Mouse (Mus musculus) CH12.LX (cell line): ENCODE results near the gene Mospd3. TPM values are rescaled to one million over a fixed set of nuclear protein-coding genes. Genes with fewer than 3 reads are reported as not detected.

Experiments used
- DNase-seq: peaks from one replicate; pipeline ENCODE4 v3.0.0-alpha.2; 2013; ENCODE audit errors: extremely low read depth
- H3K27ac ChIP-seq: 2 replicates; pipeline ENCODE4 v1.5.1; 2012; ENCODE audit warnings: low read depth, mild to moderate bottlenecking, control low read depth, moderate library complexity; ENCODE audit not compliant: insufficient read depth
- H3K27me3 ChIP-seq: replicated peaks from 2 replicates; pipeline ENCODE3; 2012; ENCODE audit warnings: inconsistent platforms
- H3K36me3 ChIP-seq, 2 experiments: replicated peaks in 1 of 2; 2 replicates each; pipeline versions ENCODE3 to v1.6.1; 2012; ENCODE audit warnings: inconsistent platforms in 1 of 2, low read length in 1 of 2, mild to moderate bottlenecking in 1 of 2, mixed read lengths in 1 of 2, moderate library complexity in 1 of 2; ENCODE audit not compliant: control insufficient read depth in 1 of 2, insufficient read depth in 1 of 2
- H3K4me1 ChIP-seq, 2 experiments: 2 replicates each; pipeline ENCODE4 v1.6.1; 2012; ENCODE audit warnings: inconsistent platforms in 1 of 2, moderate library complexity in 1 of 2; ENCODE audit not compliant: insufficient read depth in 2 of 2, control insufficient read depth in 1 of 2
- H3K4me2 ChIP-seq: 2 replicates; pipeline ENCODE4 v1.6.1; 2012; ENCODE audit warnings: low read depth, mild to moderate bottlenecking, control low read depth; ENCODE audit not compliant: poor library complexity, insufficient read depth, severe bottlenecking
- H3K4me3 ChIP-seq, 3 experiments: fragments of 150-350 bp in 1 of 3; sonication (generic) in 1 of 3; replicated peaks in 1 of 3; 2 replicates each; pipeline versions ENCODE3 to v1.5.1; 2011 to 2012; ENCODE audit warnings: low read depth in 2 of 3, low read length in 2 of 3, mild to moderate bottlenecking in 2 of 3, moderate library complexity in 2 of 3, control low read depth in 1 of 3, improper control_type of control experiment in 1 of 3, inconsistent platforms in 1 of 3, mixed read lengths in 1 of 3; ENCODE audit not compliant: poor library complexity in 1 of 3
- H3K79me2 ChIP-seq: replicated peaks from 2 replicates; pipeline ENCODE4 v1.6.1; 2012; ENCODE audit warnings: mild to moderate bottlenecking, moderate library complexity; ENCODE audit not compliant: control insufficient read depth, poor library complexity, insufficient read depth, severe bottlenecking; ENCODE audit errors: extremely low read depth
- H3K9ac ChIP-seq: 2 replicates; pipeline ENCODE4 v1.6.1; 2012; ENCODE audit warnings: low read depth, mild to moderate bottlenecking, control low read depth, moderate library complexity; ENCODE audit not compliant: insufficient read depth
- H3K9me3 ChIP-seq: replicated peaks from 2 replicates; pipeline ENCODE3; 2012; ENCODE audit warnings: low read length, inconsistent platforms, mixed read lengths
- BHLHE40 ChIP-seq: IDR thresholded peaks from 2 replicates; pipeline ENCODE4 v1.6.1; 2011; ENCODE audit warnings: mild to moderate bottlenecking, low read depth, low read length, improper control_type of control experiment
- CHD1 ChIP-seq: IDR thresholded peaks from 2 replicates; pipeline ENCODE4 v1.6.1; 2012; ENCODE audit warnings: low read depth, low read length, improper control_type of control experiment, inconsistent platforms
- CHD2 ChIP-seq: IDR thresholded peaks from 2 replicates; pipeline ENCODE4 v1.6.1; 2011; ENCODE audit warnings: low read length, improper control_type of control experiment
- CTCF ChIP-seq, 2 experiments: IDR thresholded peaks in 1 of 2; conservative IDR thresholded peaks in 1 of 2; 2 replicates each; pipeline ENCODE4 v1.5.1; 2011 to 2012; ENCODE audit warnings: low read depth in 2 of 2, low read length in 2 of 2, improper control_type of control experiment in 1 of 2, inconsistent platforms in 1 of 2, mild to moderate bottlenecking in 1 of 2, moderate library complexity in 1 of 2
- E2F4 ChIP-seq: IDR thresholded peaks from 2 replicates; pipeline ENCODE4 v1.6.1; 2011; ENCODE audit warnings: low read depth, low read length, improper control_type of control experiment; ENCODE audit not compliant: insufficient replicate concordance
- ELF1 ChIP-seq: IDR thresholded peaks from 2 replicates; pipeline ENCODE4 v1.6.1; 2014; ENCODE audit warnings: low read depth, mild to moderate bottlenecking, inconsistent platforms, low read length, improper control_type of control experiment
- EP300 ChIP-seq: IDR thresholded peaks from 2 replicates; pipeline ENCODE4 v1.6.1; 2011; ENCODE audit warnings: low read length, improper control_type of control experiment
- ETS1 ChIP-seq: conservative IDR thresholded peaks from 2 replicates; pipeline ENCODE4 v1.6.1; 2012; ENCODE audit warnings: low read depth, mild to moderate bottlenecking, inconsistent platforms, low read length, improper control_type of control experiment, moderate library complexity
- HCFC1 ChIP-seq: IDR thresholded peaks from 2 replicates; pipeline ENCODE4 v1.6.1; 2012; ENCODE audit warnings: low read depth, mild to moderate bottlenecking, inconsistent platforms, low read length, improper control_type of control experiment
- IRF4 ChIP-seq: IDR thresholded peaks from 2 replicates; pipeline ENCODE4 v1.6.1; 2014; ENCODE audit warnings: low read depth, mild to moderate bottlenecking, inconsistent platforms, low read length, improper control_type of control experiment
- JUN ChIP-seq: IDR thresholded peaks from 2 replicates; pipeline ENCODE4 v1.6.1; 2011; ENCODE audit warnings: low read depth, mild to moderate bottlenecking, low read length, improper control_type of control experiment, moderate library complexity; ENCODE audit not compliant: insufficient read depth
- JUND ChIP-seq: conservative IDR thresholded peaks from 2 replicates; pipeline ENCODE4 v1.6.1; 2011; ENCODE audit warnings: low read depth, low read length, improper control_type of control experiment
- KAT2A ChIP-seq: IDR thresholded peaks from 2 replicates; pipeline ENCODE4 v1.6.1; 2012; ENCODE audit warnings: low read length, improper control_type of control experiment, inconsistent platforms; ENCODE audit not compliant: insufficient replicate concordance
- MAFK ChIP-seq: IDR thresholded peaks from 2 replicates; pipeline ENCODE4 v1.6.1; 2011; ENCODE audit warnings: low read length, improper control_type of control experiment; ENCODE audit not compliant: insufficient replicate concordance
- MAX ChIP-seq: IDR thresholded peaks from 2 replicates; pipeline ENCODE4 v1.6.1; 2011; ENCODE audit warnings: low read length, improper control_type of control experiment
- MAZ ChIP-seq: IDR thresholded peaks from 2 replicates; pipeline ENCODE4 v1.6.1; 2012; ENCODE audit warnings: low read depth, mild to moderate bottlenecking, inconsistent platforms, low read length, improper control_type of control experiment, moderate library complexity
- MEF2A ChIP-seq: IDR thresholded peaks from 2 replicates; pipeline ENCODE4 v1.6.1; 2014; ENCODE audit warnings: low read depth, mild to moderate bottlenecking, inconsistent platforms, low read length, improper control_type of control experiment, borderline replicate concordance
- MXI1 ChIP-seq: IDR thresholded peaks from 2 replicates; pipeline ENCODE4 v1.6.1; 2011; ENCODE audit warnings: mild to moderate bottlenecking, low read depth, low read length, improper control_type of control experiment
- NELFE ChIP-seq: IDR thresholded peaks from 2 replicates; pipeline ENCODE4 v1.6.1; 2011; ENCODE audit warnings: low read depth, low read length, improper control_type of control experiment
- NRF1 ChIP-seq: IDR thresholded peaks from 2 replicates; pipeline ENCODE4 v1.6.1; 2014; ENCODE audit warnings: low read depth, mild to moderate bottlenecking, inconsistent platforms, low read length, improper control_type of control experiment, moderate library complexity
- PAX5 ChIP-seq: IDR thresholded peaks from 2 replicates; pipeline ENCODE4 v1.6.1; 2012; ENCODE audit warnings: low read length, inconsistent platforms, mixed read lengths
- POLR2A ChIP-seq: IDR thresholded peaks from 2 replicates; pipeline ENCODE4 v1.6.1; 2011; ENCODE audit warnings: low read depth, mild to moderate bottlenecking, improper control_type of control experiment, low read length
- POLR2AphosphoS2 ChIP-seq: IDR thresholded peaks from 2 replicates; pipeline ENCODE4 v1.6.1; 2011; ENCODE audit warnings: low read depth, low read length, improper control_type of control experiment
- RAD21 ChIP-seq: IDR thresholded peaks from 2 replicates; pipeline ENCODE4 v1.6.1; 2011; ENCODE audit warnings: low read depth, mild to moderate bottlenecking, low read length, improper control_type of control experiment, moderate library complexity
- RCOR1 ChIP-seq: conservative IDR thresholded peaks from 2 replicates; pipeline ENCODE4 v1.6.1; 2012; ENCODE audit warnings: low read depth, mild to moderate bottlenecking, inconsistent platforms, low read length, improper control_type of control experiment
- SIN3A ChIP-seq: IDR thresholded peaks from 2 replicates; pipeline ENCODE4 v1.6.1; 2012; ENCODE audit warnings: low read length, improper control_type of control experiment, inconsistent platforms
- SMC3 ChIP-seq: IDR thresholded peaks from 2 replicates; pipeline ENCODE4 v1.6.1; 2011; ENCODE audit warnings: low read depth, low read length, improper control_type of control experiment
- TBP ChIP-seq: conservative IDR thresholded peaks from 2 replicates; pipeline ENCODE4 v1.6.1; 2011; ENCODE audit warnings: low read depth, low read length, improper control_type of control experiment
- TCF12 ChIP-seq: IDR thresholded peaks from 2 replicates; pipeline ENCODE4 v1.6.1; 2014; ENCODE audit warnings: low read depth, mild to moderate bottlenecking, inconsistent platforms, low read length, improper control_type of control experiment
- USF1 ChIP-seq: IDR thresholded peaks from 2 replicates; pipeline ENCODE4 v1.6.1; 2014; ENCODE audit warnings: low read depth, mild to moderate bottlenecking, inconsistent platforms, low read length, improper control_type of control experiment
- USF2 ChIP-seq: conservative IDR thresholded peaks from 2 replicates; pipeline ENCODE4 v1.6.1; 2011; ENCODE audit warnings: low read depth, low read length, improper control_type of control experiment
- ZC3H11A ChIP-seq: IDR thresholded peaks from 2 replicates; pipeline ENCODE4 v1.6.1; 2012; ENCODE audit warnings: low read depth, mild to moderate bottlenecking, inconsistent platforms, low read length, improper control_type of control experiment
- ZKSCAN1 ChIP-seq: IDR thresholded peaks from 2 replicates; pipeline ENCODE4 v1.6.1; 2012; ENCODE audit warnings: low read depth, inconsistent platforms, low read length, improper control_type of control experiment, borderline replicate concordance
- ZMIZ1 ChIP-seq: IDR thresholded peaks from 2 replicates; pipeline ENCODE4 v1.6.1; 2012; ENCODE audit warnings: low read depth, mild to moderate bottlenecking, inconsistent platforms, low read length, improper control_type of control experiment
- ZNF384 ChIP-seq: IDR thresholded peaks from 2 replicates; pipeline ENCODE4 v1.6.1; 2012; ENCODE audit warnings: low read depth, low read length, improper control_type of control experiment, inconsistent platforms
- dilution Hi-C: fragments of 300-500 bp; cut with MboI; formaldehyde crosslinking; loops from 2 replicates; pipeline ENCODE4 v1.14.3; 2020; ENCODE audit warnings: low sequenced_read_pairs; ENCODE audit not compliant: extremely low pct_unique_long_range_greater_than_20kb, extremely low pct_ligation_motif_present
- in situ Hi-C: fragments of 300-500 bp; cut with MboI; formaldehyde crosslinking; loops from 3 replicates; pipeline ENCODE4 v1.14.3; 2019; ENCODE audit warnings: low sequenced_read_pairs, low pct_ligation_motif_present, low pct_unique_long_range_greater_than_20kb, mixed read lengths
- polyA plus RNA-seq: library from polyadenylated mRNA; unstranded; fragments of >175 nt; gene quantifications from 2 replicates; pipeline ENCODE4 v1.2.1, GENCODE M21; 2012; ENCODE audit warnings: low read depth; ENCODE audit not compliant: insufficient read length
- total RNA-seq, 2 experiments: library from RNA; depleted of rRNA; stranded (reverse); fragments of 300-350 nt in 1 of 2; fragments of >200 nt in 1 of 2; gene quantifications; 2 replicates each; pipeline ENCODE4 v1.2.3; 2012 to 2014

Mospd3 gene
- total and polyA plus RNA-seq, 3 experiments: 1.5 to 23.7 (median 4.2) TPM

DNA sequence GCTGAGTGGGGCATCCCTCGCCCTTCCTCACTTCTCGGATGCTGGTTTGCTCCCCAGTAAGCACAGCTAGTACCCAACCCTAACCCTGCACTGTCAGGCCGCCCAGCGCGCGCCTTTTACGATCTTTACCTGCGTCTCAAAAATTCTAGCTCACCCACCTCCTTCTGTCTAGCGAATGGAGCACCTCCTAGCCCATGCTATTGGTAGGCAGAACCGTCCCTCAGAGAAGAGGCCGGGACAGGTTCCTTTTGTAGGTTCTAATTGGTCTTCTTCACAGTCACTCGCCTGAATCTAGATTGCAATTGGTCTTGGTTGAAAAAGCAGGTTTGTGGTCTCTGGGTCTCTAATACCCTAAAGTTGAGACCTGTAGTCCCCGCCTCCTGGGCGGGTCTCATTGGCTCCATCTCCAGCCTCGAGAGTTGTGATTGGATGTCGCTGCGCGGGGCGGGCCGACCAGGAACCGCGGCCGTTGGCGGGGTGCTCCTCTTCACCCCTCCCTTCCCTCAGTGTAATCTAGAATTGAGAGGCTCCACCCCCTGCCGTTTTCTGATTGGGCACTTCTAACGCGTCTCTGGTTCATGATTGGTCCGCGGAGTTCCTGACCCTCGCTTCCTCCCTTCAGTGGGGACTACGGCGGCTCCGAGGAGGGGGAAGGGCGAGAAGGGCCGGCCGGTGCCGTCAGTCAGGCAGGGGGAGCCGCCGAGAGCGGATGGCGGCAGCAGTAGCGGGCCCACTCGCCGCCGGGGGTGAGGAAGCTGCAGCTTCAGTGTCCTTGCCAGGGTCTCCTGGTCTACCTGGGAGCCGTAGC lies 27.8 kb upstream of the Mospd3 start, which contains the start of the genes Fbxo24, Lrch4 and Gm20605:
Fbxo24 (minus strand) TSS at position 505 of the 808 bp plus-strand sequence.
Lrch4 (plus strand) TSS at position 624 of the 808 bp plus-strand sequence.
Gm20605 (plus strand) TSS at position 678 of the 808 bp plus-strand sequence.
- peak within 1 kb of the TSS; percentile 91 for H3K4me2 ChIP-seq
- peak; percentile 100 for DNase-seq
- H3K79me2 ChIP-seq: peaks cover 14% of the 10 kb centered on the region
- H3K36me3 ChIP-seq: peaks cover 7 to 15% of the 10 kb centered on the region in 2 experiments
- no peaks in the 10 kb centered on the region for H3K9me3 ChIP-seq
- H3K27me3 ChIP-seq: no peaks in the 10 kb centered on the region
- H3K4me3 ChIP-seq: peak within 1 kb of the TSS; percentile 79 to 91 (median 81)
- peak within 1 kb of the TSS; percentile 94 for H3K27ac ChIP-seq
- peaks cover 14 to 42% of the 10 kb centered on the region in 2 experiments for H3K4me1 ChIP-seq
- peak within 1 kb of the TSS; percentile 88 for H3K9ac ChIP-seq
- in situ Hi-C loops: no loop called here
- dilution Hi-C loops: no loop called here
- TF ChIP-seq USF1 (no peak), JUND (0 out of 2 replicates have a peak, but pooled peaks have one; percentile 32), USF2 (no peak; the same call in 1 of the 2 replicates), ELF1 (peak; percentile 94), POLR2A (peak; percentile 85), TBP (peak; percentile 85), BHLHE40 (peak; percentile 32; the same call in 1 of the 2 replicates), MAFK (no peak), CHD2 (peak; percentile 96), MAZ (peak; percentile 99), CHD1 (no peak), ZC3H11A (no peak), NELFE (peak; percentile 91), CTCF (conservative IDR thresholded peaks at IDR 0.05 in 1 of 2, IDR thresholded peaks at IDR 0.05 in 1 of 2; ENCODE audit: low read depth in 2 of 2, low read length in 2 of 2) (no peak), RAD21 (no peak), RCOR1 (peak; percentile 23; the same call in 1 of the 2 replicates), ETS1 (no peak; the same call in 1 of the 2 replicates), TCF12 (peak; percentile 91), MAX (no peak), KAT2A (peak; percentile 73; the same call in 1 of the 2 replicates), IRF4 (peak; percentile 61; the same call in 1 of the 2 replicates), SMC3 (no peak), JUN (no peak), ZNF384 (no peak), MEF2A (peak; percentile 48), ZKSCAN1 (no peak), MXI1 (peak; percentile 52), EP300 (no peak), HCFC1 (peak; percentile 85), NRF1 (peak; percentile 38), SIN3A (peak; percentile 90), ZMIZ1 (peak; percentile 83), E2F4 (peak; percentile 82; the same call in 1 of the 2 replicates), PAX5 (no peak), POLR2AphosphoS2 (0 out of 2 replicates have a peak, but pooled peaks have one; percentile 64)
